Mouse (Mus musculus) c-Kit-positive CD71-positive TER-119-positive erythroid progenitor cells, embryonic 14.5 days (primary cell): ENCODE data around the gene Olfr593.
"Not testable (repeated sequence)": the region's sequence is repeated elsewhere in the genome, so short reads cannot be mapped to it uniquely, and the experiment has no call there.

Experiments
- DNase-seq: peaks from one replicate; pipeline ENCODE4 v3.0.0-alpha.2; 2013; ENCODE audit warnings: low spot score

The Olfr593 gene

DNA sequence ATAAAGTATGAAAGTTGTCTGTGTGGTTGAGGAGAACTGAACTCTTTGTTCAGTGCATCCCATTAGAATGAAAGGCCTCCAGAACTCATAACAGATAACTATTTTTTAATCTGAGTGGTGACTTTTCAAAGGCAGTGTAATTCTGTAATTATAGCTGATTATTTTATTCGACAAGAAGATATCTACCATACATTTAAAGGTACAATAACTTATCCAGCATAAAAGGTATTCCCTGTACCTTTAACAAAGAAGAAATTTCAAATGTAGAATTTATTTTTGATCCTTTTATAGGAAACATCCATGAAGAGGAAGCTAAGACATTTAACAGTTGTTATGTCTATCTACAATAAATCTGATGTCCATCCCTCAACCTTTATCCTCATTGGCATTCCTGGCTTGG is at the start of gene Olfr593:
TSS of gene Olfr593 (plus strand) at position 301 of the 400 bp plus-strand sequence.
- DNase-seq, result no peak

- no peak for DNase-seq
Measured at GRCm38 (mm10) chr7:103169697-103170096, 42.0 kb upstream of the Olfr593 start.

- DNase-seq, result no peak
Measured at GRCm38 (mm10) chr7:103178240-103178639, 33.4 kb upstream of the Olfr593 start, which contains the start of gene Olfr591. TSS of gene Olfr591 (minus strand) at chr7:103178340.

- DNase-seq, result not testable (repeated sequence)
Measured at GRCm38 (mm10) chr7:103184503-103184902, 27.2 kb upstream of the Olfr593 start, which contains the start of gene Olfr592. TSS of gene Olfr592 (plus strand) at chr7:103184803.

GRCm38 (mm10) chr7:103212050-103212449 is 388 bp downstream of the Olfr593 start:
- not testable (repeated sequence) for DNase-seq

GRCm38 (mm10) chr7:103216696-103217095 is 5.0 kb downstream of the Olfr593 start, which contains the start of gene Olfr594:
TSS of gene Olfr594 (plus strand) at chr7:103216996.
- DNase-seq, result no peak

GRCm38 (mm10) chr7:103252405-103252804 is 40.7 kb downstream of the Olfr593 start, which contains the start of gene Usp17ld:
TSS of gene Usp17ld (minus strand) at chr7:103252505.
- not testable (repeated sequence) for DNase-seq
